8 mouse cellular contexts compared by ENCODE assay signal in genomic region chr4:136248464-136249331, GRCm38 (mm10). TPM values are rescaled to one million over a fixed set of nuclear protein-coding genes. Genes with fewer than 3 reads are reported as not detected.
DNase-seq lines count a peak whose midpoint lies in the region; ATAC-seq and TF ChIP-seq lines count a peak whose summit lies in the region.

No protein-coding gene starts in this region.

- ATAC-seq in embryonic facial prominence, embryonic 13.5 days (ENCODE audit: insufficient number of reproducible peaks, insufficient read depth, low FRiP score, low TSS enrichment, low read depth) = no peak
- no peak for ATAC-seq in liver, embryonic 14.5 days (ENCODE audit: insufficient read depth)
- no peak for ATAC-seq in cerebellum, adult (ENCODE audit: insufficient number of reproducible peaks, low FRiP score, low TSS enrichment)

- peaks cover 6% of the 10 kb centered on the region for H3K36me3 ChIP-seq in embryonic facial prominence, embryonic 13.5 days
- H3K36me3 ChIP-seq in liver, embryonic 14.5 days (replicated peaks; ENCODE audit: control insufficient read depth, insufficient read depth, low read depth) = no peaks in the 10 kb centered on the region

- peak overlapping the region; percentile 96 for H3K4me2 ChIP-seq in embryonic facial prominence, embryonic 13.5 days
- H3K4me2 ChIP-seq in liver, embryonic 14.5 days (ENCODE audit: low read depth) = peak overlapping the region; percentile 54

- DNase-seq in embryo, embryonic 10.5 days (ENCODE audit: low spot score) = peak; percentile 35
- DNase-seq in embryo, embryonic 11 days = no peak
- DNase-seq in induced T-regulatory cell, adult 2 months (ENCODE audit: low read depth) = peak; percentile 35
- no peak for DNase-seq in liver, embryonic 14.5 days (ENCODE audit: low read depth in 3 of 3, low spot score in 3 of 3)
- peak; percentile 46 for DNase-seq in thymus, postnatal 4 days
- DNase-seq in right cerebral cortex, postnatal 25 days = no peak

- WGBS in embryonic facial prominence, embryonic 13.5 days = 1% methylated on average over 37 of the region's 37 CpGs
- WGBS in liver, embryonic 14.5 days (ENCODE audit: insufficient replicate concordance) = 3% methylated on average over 36 of the region's 37 CpGs

- H3K27me3 ChIP-seq in embryonic facial prominence, embryonic 13.5 days = peaks cover 88% of the 10 kb centered on the region
- H3K27me3 ChIP-seq in liver, embryonic 14.5 days (ENCODE audit: control insufficient read depth, insufficient read depth, low read length) = peaks cover 51% of the 10 kb centered on the region

- H3K9me3 ChIP-seq in embryonic facial prominence, embryonic 13.5 days = no peaks in the 10 kb centered on the region
- H3K9me3 ChIP-seq in liver, embryonic 14.5 days (ENCODE audit: control insufficient read depth, low read length) = no peaks in the 10 kb centered on the region

- TF ChIP-seq EP300 in liver, embryonic 14.5 days (IDR thresholded peaks at IDR 0.05; ENCODE audit: low read depth) = no peak

- H3K4me3 ChIP-seq in embryonic facial prominence, embryonic 13.5 days = peak overlapping the region; percentile 54
- peak overlapping the region; percentile 15 to 53 for H3K4me3 ChIP-seq in liver, embryonic 14.5 days (ENCODE audit: insufficient read depth in 1 of 2, low read depth in 2 of 2, low read length in 2 of 2)

- peak overlapping the region; percentile 66 for H3K9ac ChIP-seq in embryonic facial prominence, embryonic 13.5 days
- H3K9ac ChIP-seq in liver, embryonic 14.5 days (replicated peaks) = no peak overlapping the region

- H3K4me1 ChIP-seq in embryonic facial prominence, embryonic 13.5 days = peaks cover 45% of the 10 kb centered on the region
- H3K4me1 ChIP-seq in liver, embryonic 14.5 days (replicated peaks; ENCODE audit: control insufficient read depth in 2 of 2, insufficient read depth in 2 of 2, low read length in 1 of 2) = 0 out of 4 replicates have a peak, but pooled peaks cover 0 to 4% of the 10 kb centered on the region in 2 experiments

- no peak for TF ChIP-seq CTCF in liver, embryonic 14.5 days (IDR thresholded peaks at IDR 0.05; ENCODE audit: low read depth)

- no peak overlapping the region for H3K27ac ChIP-seq in embryonic facial prominence, embryonic 13.5 days
- no peak overlapping the region for H3K27ac ChIP-seq in liver, embryonic 14.5 days

RNA-seq across cellular contexts. Expression of gene Tcea3, which starts 1.2 kb away (rescaled TPM):
- 3.6 and 7.3 TPM in 2 replicates for polyA plus RNA-seq in embryonic facial prominence, embryonic 13.5 days (2015; fragmentation: Nextera tagmentation; extraction: Ambion mirVana)
- 2.3 and 4.8 TPM in 2 replicates for polyA plus RNA-seq in liver, embryonic 14.5 days (2012; rRNA removed)
- 12.4 and 15.6 TPM in 2 replicates for polyA plus RNA-seq in liver, embryonic 14.5 days (2014; fragmentation: Nextera tagmentation; extraction: Ambion mirVana)

RNA-seq across cellular contexts. Expression of gene Zfp46, which starts 35.8 kb away (rescaled TPM):
- 25.2 and 30.5 TPM in 2 replicates for polyA plus RNA-seq in embryonic facial prominence, embryonic 13.5 days (2015; fragmentation: Nextera tagmentation; extraction: Ambion mirVana)
- 2.6 and 2.7 TPM in 2 replicates for polyA plus RNA-seq in liver, embryonic 14.5 days (2012; rRNA removed)
- 2.6 and 2.9 TPM in 2 replicates for polyA plus RNA-seq in liver, embryonic 14.5 days (2014; fragmentation: Nextera tagmentation; extraction: Ambion mirVana)

RNA-seq across cellular contexts. Expression of gene Asap3, which starts 42.5 kb away (rescaled TPM):
- polyA plus RNA-seq in embryonic facial prominence, embryonic 13.5 days (2015; fragmentation: Nextera tagmentation; extraction: Ambion mirVana) = 10.9 and 11.6 TPM in 2 replicates
- 1.1 and 1.2 TPM in 2 replicates for polyA plus RNA-seq in liver, embryonic 14.5 days (2012; rRNA removed)
- 0.66 and 0.85 TPM in 2 replicates for polyA plus RNA-seq in liver, embryonic 14.5 days (2014; fragmentation: Nextera tagmentation; extraction: Ambion mirVana)

Comparison
In these comparisons a context has a peak if more than half of its experiments do, and no peak if none do; other contexts are left out.
1. DNase-seq: peak in embryo, embryonic 10.5 days (single experiment), induced T-regulatory cell, adult 2 months (single experiment) and thymus, postnatal 4 days (single experiment); none in embryo, embryonic 11 days (single experiment), liver, embryonic 14.5 days (0 of 3) and right cerebral cortex, postnatal 25 days (single experiment).